Mouse (Mus musculus) myocyte (in vitro differentiated cells): ENCODE measurements around the gene Tmed6.

Source experiments
- CEBPB ChIP-seq: IDR thresholded peaks from 2 replicates; pipeline ENCODE4 v1.6.1; 2011; ENCODE audit warnings: mild to moderate bottlenecking, moderate library complexity; ENCODE audit not compliant: poor library complexity, insufficient read depth, severe bottlenecking
- E2F4 ChIP-seq: IDR thresholded peaks from one replicate; pipeline ENCODE4 v1.6.1; 2011; ENCODE audit warnings: mild to moderate bottlenecking, control low read depth, moderate library complexity; ENCODE audit not compliant: insufficient read depth
- MAX ChIP-seq: IDR thresholded peaks from one replicate; pipeline ENCODE4 v1.6.1; 2011; ENCODE audit warnings: low read depth, mild to moderate bottlenecking, control low read depth
- MYOG ChIP-seq, 3 experiments: IDR thresholded peaks; one replicate each; pipeline ENCODE4 v1.6.1; 2011; ENCODE audit warnings: control low read depth in 2 of 3, low read depth in 2 of 3, mild to moderate bottlenecking in 2 of 3; ENCODE audit not compliant: insufficient read length in 2 of 3, control insufficient read depth in 1 of 3, insufficient read depth in 1 of 3
- POLR2A ChIP-seq: IDR thresholded peaks from one replicate; pipeline ENCODE4 v1.6.1; 2011; ENCODE audit warnings: low read depth, mild to moderate bottlenecking, control low read depth, moderate library complexity; ENCODE audit not compliant: insufficient read length
- POLR2AphosphoS2 ChIP-seq: IDR thresholded peaks from one replicate; pipeline ENCODE4 v1.6.1; 2011; ENCODE audit warnings: low read depth, control low read depth; ENCODE audit not compliant: insufficient read length
- REST ChIP-seq: IDR thresholded peaks from one replicate; pipeline ENCODE4 v1.6.1; 2011; ENCODE audit warnings: mild to moderate bottlenecking, control low read depth, moderate library complexity; ENCODE audit not compliant: insufficient read depth, insufficient read length
- SRF ChIP-seq: IDR thresholded peaks from one replicate; pipeline ENCODE4 v1.6.1; 2011; ENCODE audit warnings: low read depth; ENCODE audit not compliant: control insufficient read depth, insufficient read length
- TCF12 ChIP-seq: IDR thresholded peaks from one replicate; pipeline ENCODE4 v1.6.1; 2011; ENCODE audit warnings: mild to moderate bottlenecking, control low read depth; ENCODE audit not compliant: poor library complexity, insufficient read depth, severe bottlenecking
- TCF3 ChIP-seq: IDR thresholded peaks from one replicate; pipeline ENCODE4 v1.6.1; 2011; ENCODE audit warnings: low read depth, control low read depth; ENCODE audit not compliant: insufficient read length
- USF1 ChIP-seq: IDR thresholded peaks from one replicate; pipeline ENCODE4 v1.6.1; 2011; ENCODE audit warnings: low read depth, mild to moderate bottlenecking, control low read depth, moderate library complexity

DNA sequence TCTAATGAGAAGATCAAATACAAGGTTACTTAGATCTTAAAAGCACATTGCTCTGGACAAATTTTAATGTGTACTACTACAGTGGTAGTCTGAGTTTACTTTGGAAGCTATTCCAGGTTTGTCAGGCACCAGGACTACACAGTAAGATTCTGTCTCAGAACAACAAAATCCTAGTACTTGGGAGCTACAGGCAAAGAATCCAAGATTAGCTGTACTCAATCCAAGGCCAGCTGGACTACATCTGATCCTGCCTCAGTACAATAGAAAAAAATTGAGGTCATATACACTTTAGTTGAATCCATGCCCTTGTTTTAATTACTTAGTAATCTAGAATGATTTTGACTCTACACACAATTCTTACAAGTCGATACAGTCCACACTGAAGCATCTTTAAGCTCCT is 50.5 kb downstream of the Tmed6 start:
- TF ChIP-seq CEBPB, result no peak
- TF ChIP-seq POLR2A, result no peak
- TF ChIP-seq MAX, result no peak
- no peak for TF ChIP-seq POLR2AphosphoS2
- TF ChIP-seq REST, result no peak
- TF ChIP-seq TCF12, result no peak
- TF ChIP-seq MYOG (IDR thresholded peaks at IDR 0.05; ENCODE audit: control insufficient read depth in 1 of 3, insufficient read depth in 1 of 3, insufficient read length in 2 of 3, low read depth in 2 of 3), result no peak
- TF ChIP-seq E2F4, result no peak
- TF ChIP-seq USF1, result no peak
- no peak for TF ChIP-seq TCF3
- TF ChIP-seq SRF, result no peak
